Mouse (Mus musculus): ENCODE results near the gene Cdc42ep1. TPM values are rescaled to one million over a fixed set of nuclear protein-coding genes. Genes with fewer than 3 reads are reported as not detected.

Gene Cdc42ep1
- total and polyA plus RNA-seq, 2 experiments from 2014 or later, result 8.3 to 13.5 TPM

- 2% methylated on average over 52 of the region's 70 CpGs for WGBS
- H3K27ac ChIP-seq (ENCODE audit: low read depth, low read length), result no peak within 1 kb of the TSS
- peak within 1 kb of the TSS; percentile 56 for H3K9ac ChIP-seq
- no peaks in the 10 kb centered on the region for H3K36me3 ChIP-seq (ENCODE audit: insufficient read depth)
- H3K4me1 ChIP-seq (ENCODE audit: insufficient read depth), result peaks cover 5% of the 10 kb centered on the region; the same call in 1 of the 2 replicates
- peaks cover 12% of the 10 kb centered on the region; the same call in 1 of the 2 replicates for H3K27me3 ChIP-seq (ENCODE audit: insufficient read depth, low read length)
- TF ChIP-seq CTCF (IDR thresholded peaks at IDR 0.05; ENCODE audit: low read depth), result no peak
- H3K9me3 ChIP-seq (ENCODE audit: low read length), result no peaks in the 10 kb centered on the region
- peak; percentile 16 for DNase-seq
- H3K4me2 ChIP-seq (ENCODE audit: low read depth), result peak within 1 kb of the TSS; percentile 79
- H3K4me3 ChIP-seq (ENCODE audit: low read depth, low read length), result peak within 1 kb of the TSS; percentile 45
- peak; percentile 54; the same call in 1 of the 2 replicates for ATAC-seq
Observed at GRCm38 (mm10) chr15:78802776-78803391, 39.5 kb upstream of the Cdc42ep1 start, which contains the start of gene Card10. TSS of gene Card10 (minus strand) at chr15:78803042.

GRCm38 (mm10) chr15:78803499-78803900 lies 38.9 kb upstream of the Cdc42ep1 start:
- DNase-seq (no peak), ATAC-seq (no peak)
- H3K36me3 ChIP-seq (ENCODE audit: insufficient read depth), result no peaks in the 10 kb centered on the region
- no peak overlapping the region for H3K4me3 ChIP-seq (ENCODE audit: low read depth, low read length)
- no peak for TF ChIP-seq CTCF (IDR thresholded peaks at IDR 0.05; ENCODE audit: low read depth)
- H3K27ac ChIP-seq (ENCODE audit: low read depth, low read length), result no peak overlapping the region
- no peaks in the 10 kb centered on the region for H3K9me3 ChIP-seq (ENCODE audit: low read length)
- H3K4me2 ChIP-seq (ENCODE audit: low read depth), result no peak overlapping the region
- WGBS, result 10% methylated on average over 8 of the region's 8 CpGs
- peaks cover 12% of the 10 kb centered on the region; the same call in 1 of the 2 replicates for H3K27me3 ChIP-seq (ENCODE audit: insufficient read depth, low read length)
- H3K9ac ChIP-seq, result no peak overlapping the region
- H3K4me1 ChIP-seq (ENCODE audit: insufficient read depth), result peaks cover 5% of the 10 kb centered on the region; the same call in 1 of the 2 replicates

GRCm38 (mm10) chr15:78804326-78804725 lies 38.1 kb upstream of the Cdc42ep1 start:
- ATAC-seq (no peak), DNase-seq (no peak)
- Histone ChIP-seq H3K4me3 (ENCODE audit: low read depth, low read length) (no peak overlapping the region), H3K4me1 (ENCODE audit: insufficient read depth) (peaks cover 5% of the 10 kb centered on the region; the same call in 1 of the 2 replicates), H3K4me2 (ENCODE audit: low read depth) (no peak overlapping the region), H3K27ac (ENCODE audit: low read depth, low read length) (no peak overlapping the region), H3K36me3 (ENCODE audit: insufficient read depth) (no peaks in the 10 kb centered on the region), H3K9me3 (ENCODE audit: low read length) (no peaks in the 10 kb centered on the region), H3K27me3 (ENCODE audit: insufficient read depth, low read length) (peaks cover 12% of the 10 kb centered on the region; the same call in 1 of the 2 replicates), H3K9ac (no peak overlapping the region)
- WGBS, result 12% methylated on average over 6 of the region's 6 CpGs
- TF ChIP-seq CTCF (IDR thresholded peaks at IDR 0.05; ENCODE audit: low read depth), result no peak

- H3K4me3 ChIP-seq (ENCODE audit: low read depth, low read length), result no peak overlapping the region
- ATAC-seq, result no peak
- DNase-seq, result no peak
- H3K9ac ChIP-seq, result no peak overlapping the region
- H3K4me1 ChIP-seq (ENCODE audit: insufficient read depth), result peaks cover 5% of the 10 kb centered on the region; the same call in 1 of the 2 replicates
- H3K27me3 ChIP-seq (ENCODE audit: insufficient read depth, low read length), result peaks cover 12% of the 10 kb centered on the region; the same call in 1 of the 2 replicates
- no peaks in the 10 kb centered on the region for H3K9me3 ChIP-seq (ENCODE audit: low read length)
- H3K36me3 ChIP-seq (ENCODE audit: insufficient read depth), result no peaks in the 10 kb centered on the region
- TF ChIP-seq CTCF (IDR thresholded peaks at IDR 0.05; ENCODE audit: low read depth), result no peak
- 63% methylated on average over 2 of the region's 2 CpGs for WGBS
- H3K27ac ChIP-seq (ENCODE audit: low read depth, low read length), result no peak overlapping the region
- H3K4me2 ChIP-seq (ENCODE audit: low read depth), result no peak overlapping the region
Observed at GRCm38 (mm10) chr15:78805351-78805750, 37.1 kb upstream of the Cdc42ep1 start.

GRCm38 (mm10) chr15:78806614-78807013 lies 35.8 kb upstream of the Cdc42ep1 start:
- no peaks in the 10 kb centered on the region for H3K36me3 ChIP-seq (ENCODE audit: insufficient read depth)
- 38% methylated on average over 2 of the region's 2 CpGs for WGBS
- ATAC-seq, result no peak
- no peak overlapping the region for H3K27ac ChIP-seq (ENCODE audit: low read depth, low read length)
- no peaks in the 10 kb centered on the region for H3K9me3 ChIP-seq (ENCODE audit: low read length)
- no peak overlapping the region for H3K4me3 ChIP-seq (ENCODE audit: low read depth, low read length)
- no peak overlapping the region for H3K4me2 ChIP-seq (ENCODE audit: low read depth)
- no peak overlapping the region for H3K9ac ChIP-seq
- H3K27me3 ChIP-seq (ENCODE audit: insufficient read depth, low read length), result 0 out of 2 replicates have a peak, but pooled peaks cover under 1% of the 10 kb centered on the region
- no peak for DNase-seq
- TF ChIP-seq CTCF (IDR thresholded peaks at IDR 0.05; ENCODE audit: low read depth), result no peak
- H3K4me1 ChIP-seq (ENCODE audit: insufficient read depth), result peaks cover 5% of the 10 kb centered on the region; the same call in 1 of the 2 replicates

- no peak for TF ChIP-seq CTCF (IDR thresholded peaks at IDR 0.05; ENCODE audit: low read depth)
- Histone ChIP-seq H3K4me3 (ENCODE audit: low read depth, low read length) (no peak overlapping the region), H3K4me2 (ENCODE audit: low read depth) (no peak overlapping the region), H3K9me3 (ENCODE audit: low read length) (no peaks in the 10 kb centered on the region), H3K4me1 (ENCODE audit: insufficient read depth) (peaks cover 5% of the 10 kb centered on the region; the same call in 1 of the 2 replicates), H3K27me3 (ENCODE audit: insufficient read depth, low read length) (no peaks in the 10 kb centered on the region), H3K27ac (ENCODE audit: low read depth, low read length) (no peak overlapping the region), H3K9ac (no peak overlapping the region), H3K36me3 (ENCODE audit: insufficient read depth) (no peaks in the 10 kb centered on the region)
- 84% methylated on average over 3 of the region's 3 CpGs for WGBS
- DNase-seq (no peak), ATAC-seq (no peak)
Observed at GRCm38 (mm10) chr15:78807141-78807540, 35.3 kb upstream of the Cdc42ep1 start.

GRCm38 (mm10) chr15:78808980-78809379 lies 33.4 kb upstream of the Cdc42ep1 start:
- Histone ChIP-seq H3K4me1 (ENCODE audit: insufficient read depth) (no peaks in the 10 kb centered on the region), H3K36me3 (ENCODE audit: insufficient read depth) (no peaks in the 10 kb centered on the region), H3K4me3 (ENCODE audit: low read depth, low read length) (no peak overlapping the region), H3K9ac (no peak overlapping the region), H3K27me3 (ENCODE audit: insufficient read depth, low read length) (no peaks in the 10 kb centered on the region), H3K27ac (ENCODE audit: low read depth, low read length) (no peak overlapping the region), H3K4me2 (ENCODE audit: low read depth) (no peak overlapping the region), H3K9me3 (ENCODE audit: low read length) (no peaks in the 10 kb centered on the region)
- DNase-seq, result no peak
- TF ChIP-seq CTCF (IDR thresholded peaks at IDR 0.05; ENCODE audit: low read depth), result no peak
- ATAC-seq, result no peak
- WGBS, result 74% methylated on average over 2 of the region's 2 CpGs

Data from forebrain, postnatal 0 days (tissue).